Mouse (Mus musculus): ENCODE measurements around the gene Mtmr3. TPM values are rescaled to one million over a fixed set of nuclear protein-coding genes. Genes with fewer than 3 reads are reported as not detected.

The Mtmr3 gene
- polyA plus RNA-seq, 1 experiment from 2014 or later: 27.5 TPM

DNA sequence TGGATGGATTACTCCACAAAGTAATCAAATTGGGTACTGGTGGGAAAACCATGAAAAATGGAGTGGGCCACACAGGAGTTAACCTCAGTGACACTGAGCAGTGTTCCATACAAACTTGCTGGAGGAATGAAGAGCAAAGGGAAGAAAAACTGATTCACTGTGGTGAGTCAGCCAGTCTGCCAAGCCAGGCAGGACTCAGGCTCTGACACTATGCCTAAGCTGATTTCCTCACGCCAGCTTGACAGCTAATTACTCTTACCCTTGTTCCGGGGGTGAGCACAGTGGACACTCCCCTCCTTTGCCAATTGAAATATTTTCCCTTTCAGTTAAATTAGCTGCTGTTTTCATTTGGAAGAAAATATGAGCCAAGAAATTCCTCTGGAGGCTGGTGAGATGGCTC is 38.8 kb upstream of the Mtmr3 start:
- Histone ChIP-seq H3K9ac (replicated peaks; ENCODE audit: low read length) (no peak overlapping the region), H3K27me3 (ENCODE audit: control insufficient read depth, insufficient read depth, low read length) (no peaks in the 10 kb centered on the region; the same call in 1 of the 2 replicates), H3K4me1 (ENCODE audit: control insufficient read depth, insufficient read depth, low read length) (no peaks in the 10 kb centered on the region), H3K4me2 (ENCODE audit: low read depth, low read length) (no peak overlapping the region), H3K9me3 (replicated peaks; ENCODE audit: control insufficient read depth, low read length) (no peaks in the 10 kb centered on the region), H3K4me3 (ENCODE audit: low read depth, low read length) (no peak overlapping the region), H3K36me3 (replicated peaks; ENCODE audit: control insufficient read depth, insufficient read depth, low read depth, low read length) (no peaks in the 10 kb centered on the region), H3K27ac (replicated peaks; ENCODE audit: low read depth, low read length) (no peak overlapping the region)
- 33% methylated on average over 2 of the region's 2 CpGs for WGBS
- ATAC-seq (replicated peaks; ENCODE audit: insufficient number of reproducible peaks, low FRiP score, low TSS enrichment, low read depth) (no peak), DNase-seq (ENCODE audit: low spot score) (no peak)

DNA sequence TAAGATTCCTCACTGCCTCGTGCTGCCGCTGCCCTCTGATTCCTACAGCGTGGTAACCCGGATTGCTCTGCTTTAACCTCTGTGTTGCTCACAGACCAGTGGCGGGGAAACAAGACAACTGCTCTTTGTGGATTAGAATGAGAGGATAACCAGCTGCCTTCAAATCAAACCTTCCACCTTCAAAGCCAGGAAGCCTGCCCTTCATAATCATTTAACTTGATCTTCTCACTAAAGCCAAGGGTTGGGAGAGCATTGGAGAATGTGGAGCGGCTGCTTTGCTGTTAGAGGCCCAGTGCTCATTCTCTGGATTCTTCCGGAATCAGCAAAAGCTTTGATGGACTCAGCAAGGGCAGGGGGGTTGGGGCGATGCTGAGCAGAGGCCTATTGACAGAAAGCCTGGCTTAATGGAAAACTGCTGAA is 35.2 kb upstream of the Mtmr3 start:
- no peaks in the 10 kb centered on the region for H3K36me3 ChIP-seq (replicated peaks; ENCODE audit: control insufficient read depth, insufficient read depth, low read depth, low read length)
- DNase-seq (ENCODE audit: low spot score) (peak; percentile 52), ATAC-seq (replicated peaks; ENCODE audit: insufficient number of reproducible peaks, low FRiP score, low TSS enrichment, low read depth) (no peak)
- no peak overlapping the region for H3K4me2 ChIP-seq (ENCODE audit: low read depth, low read length)
- H3K27me3 ChIP-seq (ENCODE audit: control insufficient read depth, insufficient read depth, low read length): no peaks in the 10 kb centered on the region; the same call in 1 of the 2 replicates
- WGBS: 16% methylated on average over 8 of the region's 8 CpGs
- no peaks in the 10 kb centered on the region for H3K9me3 ChIP-seq (replicated peaks; ENCODE audit: control insufficient read depth, low read length)
- no peak overlapping the region; the same call in 1 of the 2 replicates for H3K27ac ChIP-seq (replicated peaks; ENCODE audit: low read depth, low read length)
- H3K4me1 ChIP-seq (ENCODE audit: control insufficient read depth, insufficient read depth, low read length): no peaks in the 10 kb centered on the region
- no peak overlapping the region for H3K4me3 ChIP-seq (ENCODE audit: low read depth, low read length)
- no peak overlapping the region for H3K9ac ChIP-seq (replicated peaks; ENCODE audit: low read length)

- 87% methylated on average over 7 of the region's 7 CpGs for WGBS
- no peaks in the 10 kb centered on the region; the same call in 1 of the 2 replicates for H3K27me3 ChIP-seq (ENCODE audit: control insufficient read depth, insufficient read depth, low read length)
- no peak for DNase-seq (ENCODE audit: low spot score)
- H3K4me2 ChIP-seq (ENCODE audit: low read depth, low read length): no peak overlapping the region
- no peaks in the 10 kb centered on the region for H3K4me1 ChIP-seq (ENCODE audit: control insufficient read depth, insufficient read depth, low read length)
- H3K27ac ChIP-seq (replicated peaks; ENCODE audit: low read depth, low read length): no peak overlapping the region
- no peaks in the 10 kb centered on the region for H3K36me3 ChIP-seq (replicated peaks; ENCODE audit: control insufficient read depth, insufficient read depth, low read depth, low read length)
- no peak for ATAC-seq (replicated peaks; ENCODE audit: insufficient number of reproducible peaks, low FRiP score, low TSS enrichment, low read depth)
- no peak overlapping the region for H3K9ac ChIP-seq (replicated peaks; ENCODE audit: low read length)
- H3K9me3 ChIP-seq (replicated peaks; ENCODE audit: control insufficient read depth, low read length): no peaks in the 10 kb centered on the region
- H3K4me3 ChIP-seq (ENCODE audit: low read depth, low read length): no peak overlapping the region
Measured at GRCm38 (mm10) chr11:4627636-4628035, 33.0 kb upstream of the Mtmr3 start.

DNA sequence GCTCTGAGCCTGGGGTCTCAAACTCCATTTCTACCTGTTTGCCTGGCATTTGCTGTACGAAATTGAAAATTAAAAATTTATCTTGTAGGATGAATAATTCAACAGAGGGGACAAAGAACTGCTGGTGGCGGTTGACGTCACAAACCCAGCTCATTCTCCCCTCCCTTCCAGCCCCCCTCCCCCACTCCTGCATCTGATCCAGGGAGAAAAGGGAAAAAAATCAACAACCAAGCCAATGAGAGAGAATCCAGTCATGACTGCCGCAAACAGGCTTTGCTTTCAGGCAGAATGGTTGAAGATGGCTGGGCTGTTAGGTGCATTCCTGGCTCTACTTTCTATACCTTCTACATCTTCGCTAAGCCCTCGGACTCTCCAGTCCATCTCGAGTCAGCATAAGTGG is 31.3 kb upstream of the Mtmr3 start:
- H3K27ac ChIP-seq (replicated peaks; ENCODE audit: low read depth, low read length): no peak overlapping the region
- no peak overlapping the region for H3K9ac ChIP-seq (replicated peaks; ENCODE audit: low read length)
- H3K4me1 ChIP-seq (ENCODE audit: control insufficient read depth, insufficient read depth, low read length): no peaks in the 10 kb centered on the region
- no peak overlapping the region for H3K4me3 ChIP-seq (ENCODE audit: low read depth, low read length)
- 76% methylated on average over 7 of the region's 7 CpGs for WGBS
- H3K4me2 ChIP-seq (ENCODE audit: low read depth, low read length): no peak overlapping the region
- H3K27me3 ChIP-seq (ENCODE audit: control insufficient read depth, insufficient read depth, low read length): no peaks in the 10 kb centered on the region; the same call in 1 of the 2 replicates
- no peak for ATAC-seq (replicated peaks; ENCODE audit: insufficient number of reproducible peaks, low FRiP score, low TSS enrichment, low read depth)
- no peak for DNase-seq (ENCODE audit: low spot score)
- no peaks in the 10 kb centered on the region for H3K36me3 ChIP-seq (replicated peaks; ENCODE audit: control insufficient read depth, insufficient read depth, low read depth, low read length)
- H3K9me3 ChIP-seq (replicated peaks; ENCODE audit: control insufficient read depth, low read length): no peaks in the 10 kb centered on the region

GRCm38 (mm10) chr11:4622997-4623396 is 28.3 kb upstream of the Mtmr3 start:
- ATAC-seq (replicated peaks; ENCODE audit: insufficient number of reproducible peaks, low FRiP score, low TSS enrichment, low read depth) (no peak), DNase-seq (ENCODE audit: low spot score) (peak; percentile 21)
- H3K4me3 ChIP-seq (ENCODE audit: low read depth, low read length): no peak overlapping the region
- no peaks in the 10 kb centered on the region for H3K36me3 ChIP-seq (replicated peaks; ENCODE audit: control insufficient read depth, insufficient read depth, low read depth, low read length)
- 69% methylated on average over 5 of the region's 5 CpGs for WGBS
- no peak overlapping the region for H3K9ac ChIP-seq (replicated peaks; ENCODE audit: low read length)
- no peaks in the 10 kb centered on the region for H3K27me3 ChIP-seq (ENCODE audit: control insufficient read depth, insufficient read depth, low read length)
- H3K27ac ChIP-seq (replicated peaks; ENCODE audit: low read depth, low read length): no peak overlapping the region
- no peaks in the 10 kb centered on the region for H3K9me3 ChIP-seq (replicated peaks; ENCODE audit: control insufficient read depth, low read length)
- H3K4me1 ChIP-seq (ENCODE audit: control insufficient read depth, insufficient read depth, low read length): no peaks in the 10 kb centered on the region
- H3K4me2 ChIP-seq (ENCODE audit: low read depth, low read length): no peak overlapping the region

- H3K4me2 ChIP-seq (ENCODE audit: low read depth, low read length): no peak overlapping the region
- H3K36me3 ChIP-seq (replicated peaks; ENCODE audit: control insufficient read depth, insufficient read depth, low read depth, low read length): no peaks in the 10 kb centered on the region
- H3K4me1 ChIP-seq (ENCODE audit: control insufficient read depth, insufficient read depth, low read length): no peaks in the 10 kb centered on the region
- H3K9me3 ChIP-seq (replicated peaks; ENCODE audit: control insufficient read depth, low read length): no peaks in the 10 kb centered on the region
- no peak overlapping the region for H3K4me3 ChIP-seq (ENCODE audit: low read depth, low read length)
- DNase-seq (ENCODE audit: low spot score): no peak
- H3K9ac ChIP-seq (replicated peaks; ENCODE audit: low read length): no peak overlapping the region
- WGBS: 67% methylated on average over 7 of the region's 7 CpGs
- no peak for ATAC-seq (replicated peaks; ENCODE audit: insufficient number of reproducible peaks, low FRiP score, low TSS enrichment, low read depth)
- no peaks in the 10 kb centered on the region for H3K27me3 ChIP-seq (ENCODE audit: control insufficient read depth, insufficient read depth, low read length)
- H3K27ac ChIP-seq (replicated peaks; ENCODE audit: low read depth, low read length): no peak overlapping the region
Measured at GRCm38 (mm10) chr11:4622442-4622986, 27.9 kb upstream of the Mtmr3 start.

- H3K4me1 ChIP-seq (ENCODE audit: control insufficient read depth, insufficient read depth, low read length): no peaks in the 10 kb centered on the region
- H3K9me3 ChIP-seq (replicated peaks; ENCODE audit: control insufficient read depth, low read length): no peaks in the 10 kb centered on the region
- no peak overlapping the region for H3K9ac ChIP-seq (replicated peaks; ENCODE audit: low read length)
- 83% methylated on average over 4 of the region's 4 CpGs for WGBS
- H3K27ac ChIP-seq (replicated peaks; ENCODE audit: low read depth, low read length): no peak overlapping the region
- H3K27me3 ChIP-seq (ENCODE audit: control insufficient read depth, insufficient read depth, low read length): no peaks in the 10 kb centered on the region
- H3K36me3 ChIP-seq (replicated peaks; ENCODE audit: control insufficient read depth, insufficient read depth, low read depth, low read length): no peaks in the 10 kb centered on the region
- no peak overlapping the region for H3K4me2 ChIP-seq (ENCODE audit: low read depth, low read length)
- ATAC-seq (replicated peaks; ENCODE audit: insufficient number of reproducible peaks, low FRiP score, low TSS enrichment, low read depth): no peak
- no peak overlapping the region for H3K4me3 ChIP-seq (ENCODE audit: low read depth, low read length)
- no peak for DNase-seq (ENCODE audit: low spot score)
Measured at GRCm38 (mm10) chr11:4621866-4622265, 27.2 kb upstream of the Mtmr3 start.

- no peaks in the 10 kb centered on the region for H3K4me1 ChIP-seq (ENCODE audit: control insufficient read depth, insufficient read depth, low read length)
Measured at GRCm38 (mm10) chr11:4620501-4621108, 25.9 kb upstream of the Mtmr3 start.

More at GRCm38 (mm10) chr11:4620501-4621108, 25.9 kb upstream of the Mtmr3 start:
- DNase-seq (ENCODE audit: low spot score): no peak
- Histone ChIP-seq H3K9ac (replicated peaks; ENCODE audit: low read length) (no peak overlapping the region), H3K27ac (replicated peaks; ENCODE audit: low read depth, low read length) (no peak overlapping the region), H3K27me3 (ENCODE audit: control insufficient read depth, insufficient read depth, low read length) (no peaks in the 10 kb centered on the region), H3K9me3 (replicated peaks; ENCODE audit: control insufficient read depth, low read length) (no peaks in the 10 kb centered on the region), H3K36me3 (replicated peaks; ENCODE audit: control insufficient read depth, insufficient read depth, low read depth, low read length) (no peaks in the 10 kb centered on the region), H3K4me3 (ENCODE audit: low read depth, low read length) (no peak overlapping the region), H3K4me2 (ENCODE audit: low read depth, low read length) (no peak overlapping the region)
- 64% methylated on average over 13 of the region's 13 CpGs for WGBS
- ATAC-seq (replicated peaks; ENCODE audit: insufficient number of reproducible peaks, low FRiP score, low TSS enrichment, low read depth): no peak

All from embryonic facial prominence, embryonic 11.5 days (tissue).